Mouse (Mus musculus) fibroblast of lung, adult 2 months (primary cell): ENCODE data around the gene Tas1r1.

Experiments
- DNase-seq: peaks from one replicate; pipeline ENCODE4 v3.0.0-alpha.2; 2011; ENCODE audit warnings: low read depth

Tas1r1 gene

GRCm38 (mm10) chr4:151988342-151989109 is 49.8 kb downstream of the Tas1r1 start, which contains the start of gene Thap3:
Thap3 (minus strand) TSS chr4:151988997.
- DNase-seq, result no peak

- no peak for DNase-seq
These were observed 50.4 kb downstream of the Tas1r1 start for GRCm38 (mm10) chr4:151988014-151988341.

DNA sequence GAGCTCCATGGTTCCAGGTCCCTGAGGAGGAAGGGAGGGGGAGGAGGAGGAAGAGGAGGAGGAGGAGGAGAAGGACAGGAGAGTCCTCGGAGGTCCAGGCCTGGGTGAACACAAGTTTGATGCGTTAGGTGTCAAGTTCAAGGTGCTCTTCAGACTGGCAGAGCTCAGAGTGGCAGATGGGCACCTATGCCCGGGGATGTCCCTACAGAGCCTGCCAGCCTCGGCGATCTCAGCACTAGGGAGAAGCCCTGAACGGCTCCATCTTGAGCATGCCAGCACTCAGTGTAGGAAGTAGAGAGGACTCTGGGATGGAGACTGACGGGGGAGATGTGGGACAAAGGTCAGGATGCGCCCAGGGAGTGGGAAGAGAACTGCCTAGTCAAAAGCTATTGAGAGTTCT is 51.7 kb downstream of the Tas1r1 start:
- no peak for DNase-seq

GRCm38 (mm10) chr4:151985886-151986285 is 52.5 kb downstream of the Tas1r1 start:
- no peak for DNase-seq

DNA sequence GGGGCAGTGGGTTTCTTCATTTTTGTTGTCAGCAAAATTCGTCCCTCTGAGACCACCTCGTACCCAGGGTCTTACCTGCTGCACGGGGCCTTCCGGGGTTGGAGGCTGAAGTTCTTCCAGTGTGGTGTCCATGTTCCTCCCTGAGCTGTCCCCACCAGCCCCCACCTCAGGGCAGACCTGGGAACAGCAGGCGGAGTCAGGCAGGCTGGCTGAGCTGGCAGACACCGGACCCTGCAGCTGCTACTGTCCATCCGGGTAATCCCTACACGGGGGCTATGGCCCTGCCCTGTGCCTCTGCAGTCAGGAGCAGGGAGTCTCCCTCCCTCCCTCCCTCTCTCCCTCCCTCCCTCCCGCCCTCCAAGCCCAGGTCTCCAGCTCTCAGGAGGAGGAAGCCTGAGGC is 54.8 kb downstream of the Tas1r1 start:
- DNase-seq, result no peak

DNA sequence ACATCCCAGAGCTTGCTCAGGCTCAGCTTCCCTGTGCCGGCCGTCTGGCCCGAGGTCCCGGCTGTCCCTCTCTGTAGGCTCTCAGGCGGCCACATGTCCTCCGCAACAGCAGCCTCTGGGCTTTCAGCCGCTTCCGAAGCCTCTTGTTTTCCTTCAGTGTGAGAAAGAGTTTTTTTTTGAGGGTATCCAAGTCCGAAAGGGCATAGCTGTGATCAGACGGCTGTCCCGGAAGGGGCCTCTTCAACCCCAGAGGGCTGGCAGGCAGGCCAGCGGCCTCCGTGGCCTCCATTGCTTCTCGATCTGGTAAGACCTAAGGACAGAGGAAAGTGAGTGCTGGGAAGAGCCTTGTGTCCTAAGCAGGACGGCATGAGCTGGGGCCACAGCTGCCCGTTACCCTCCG is 55.3 kb downstream of the Tas1r1 start:
- no peak for DNase-seq

DNA sequence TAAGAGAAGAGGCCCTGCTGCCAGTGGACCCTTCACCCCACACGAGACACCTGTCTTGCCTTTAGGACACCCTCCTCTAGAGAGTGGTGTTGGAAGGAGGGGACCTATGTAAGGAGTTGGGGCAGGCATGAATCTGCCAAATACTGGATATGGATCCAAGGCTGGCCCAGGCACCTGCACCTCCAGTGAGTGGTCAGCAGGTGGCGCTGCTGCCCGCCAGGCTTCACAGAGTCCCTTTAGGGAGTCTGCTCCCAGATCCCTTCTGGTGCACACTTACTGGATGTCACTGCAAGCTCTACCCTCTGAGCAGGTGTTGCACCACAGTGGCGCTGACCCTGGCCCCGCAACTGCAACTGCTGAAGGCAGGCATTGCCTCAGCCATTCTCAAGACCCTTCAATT is 57.0 kb downstream of the Tas1r1 start:
- no peak for DNase-seq

- no peak for DNase-seq
These were observed 57.7 kb downstream of the Tas1r1 start for GRCm38 (mm10) chr4:151980699-151981098.
